In genomic region chr5:30816261-30816791, GRCm38 (mm10) we compare ENCODE assay signal across 9 mouse cellular contexts. TPM values are rescaled to one million over a fixed set of nuclear protein-coding genes. Genes with fewer than 3 reads are reported as not detected.
DNase-seq lines count a peak whose midpoint lies in the region; ATAC-seq and TF ChIP-seq lines count a peak whose summit lies in the region.
"Had no signal": no experiment of that assay in that cellular context is flagged by ENCODE, and none has a peak within 500 bp of the region (broad histone marks: within the 10 kb centered on the region; RNA-seq: fewer than 3 reads in every experiment).

No protein-coding gene starts in this region.

- no peaks in the 10 kb centered on the region for H3K79me2 ChIP-seq in MEL (ENCODE audit: control insufficient read depth, insufficient read depth, low read length, poor library complexity)
- H3K79me2 ChIP-seq in heart, adult 2 months (replicated peaks; ENCODE audit: control insufficient read depth, insufficient read depth, low read length), result no peaks in the 10 kb centered on the region; the same call in 1 of the 2 replicates

- intact Hi-C loops in heart, adult 2 months (cut with DNase I), result loop anchor here (2.0 kb wide), 1 partner anchor 50 kb away; no protein-coding TSS in a partner anchor
- intact Hi-C loops in left cerebral cortex, postnatal 14 days (cut with DNase I), result no loop called here

- H3K9ac ChIP-seq in MEL (ENCODE audit: control insufficient read depth, low read depth, low read length, poor library complexity, severe bottlenecking), result no peak overlapping the region
- no peak overlapping the region for H3K9ac ChIP-seq in heart, adult 2 months (ENCODE audit: low read depth, low read length)
- no peak overlapping the region for H3K9ac ChIP-seq in intestine, embryonic 15.5 days

- H3K9me3 ChIP-seq in MEL (replicated peaks; ENCODE audit: insufficient read depth, low read length), result no peaks in the 10 kb centered on the region
- H3K9me3 ChIP-seq in midbrain, embryonic 10.5 days (replicated peaks), result no peaks in the 10 kb centered on the region
- H3K9me3 ChIP-seq in intestine, embryonic 15.5 days, result no peaks in the 10 kb centered on the region

- no peak for TF ChIP-seq CTCF in MEL (IDR thresholded peaks at IDR 0.05 in 2 of 3, conservative IDR thresholded peaks at IDR 0.05 in 1 of 3; ENCODE audit: control insufficient read depth in 1 of 3, insufficient read depth in 1 of 3, low read depth in 2 of 3, low read length in 3 of 3, poor library complexity in 1 of 3, severe bottlenecking in 1 of 3)
- TF ChIP-seq CTCF in heart, adult 2 months (IDR thresholded peaks at IDR 0.05), result no peak

- no peak for TF ChIP-seq POLR2A in MEL (IDR thresholded peaks at IDR 0.05; ENCODE audit: control insufficient read depth in 1 of 2, insufficient read depth in 1 of 2, low read depth in 1 of 2, low read length in 2 of 2, poor library complexity in 1 of 2)
- TF ChIP-seq POLR2A in heart, adult 2 months (IDR thresholded peaks at IDR 0.05; ENCODE audit: insufficient read depth, low read depth, low read length), result no peak

- peak; percentile 30 for DNase-seq in adrenal gland, postnatal 10 days
- DNase-seq in adrenal gland, adult 8-10 months, result no peak
- peak; percentile 24 for DNase-seq in MEL (ENCODE audit: low read depth, low spot score)
- DNase-seq in heart, adult 2 months, result peak; percentile 50 to 55
- no peak for DNase-seq in midbrain, embryonic 10.5 days (ENCODE audit: low spot score)
- DNase-seq in left cerebral cortex, postnatal 14 days (ENCODE audit: low spot score in 2 of 2), result no peak
- DNase-seq in right cerebral cortex, postnatal 25 days, result no peak

- H3K4me1 ChIP-seq in MEL (ENCODE audit: control insufficient read depth in 1 of 2, insufficient read depth in 2 of 2, low read length in 2 of 2), result peaks cover 3 to 12% of the 10 kb centered on the region in 2 experiments; a peak in 2 of 4 replicates
- H3K4me1 ChIP-seq in heart, adult 2 months (ENCODE audit: control insufficient read depth, insufficient read depth, low read length), result peaks cover 6% of the 10 kb centered on the region
- peaks cover 37% of the 10 kb centered on the region for H3K4me1 ChIP-seq in midbrain, embryonic 10.5 days
- H3K4me1 ChIP-seq in intestine, embryonic 15.5 days (replicated peaks), result peaks cover 5% of the 10 kb centered on the region

- ATAC-seq in intestine, embryonic 15.5 days, result no peak

- H3K27me3 ChIP-seq in MEL (ENCODE audit: control insufficient read depth in 1 of 2, insufficient read depth in 2 of 2, low read length in 2 of 2), result peaks cover 36 to 55% of the 10 kb centered on the region in 2 experiments
- H3K27me3 ChIP-seq in heart, adult 2 months (ENCODE audit: control insufficient read depth, insufficient read depth, low read length), result no peaks in the 10 kb centered on the region
- H3K27me3 ChIP-seq in midbrain, embryonic 10.5 days (ENCODE audit: low read depth, poor library complexity, severe bottlenecking), result peaks cover 10% of the 10 kb centered on the region
- H3K27me3 ChIP-seq in intestine, embryonic 15.5 days (replicated peaks), result no peaks in the 10 kb centered on the region

- no peak overlapping the region for H3K4me3 ChIP-seq in MEL (ENCODE audit: control insufficient read depth in 1 of 2, insufficient read depth in 1 of 2, low read depth in 2 of 2, low read length in 2 of 2)
- H3K4me3 ChIP-seq in heart, adult 2 months, result no peak overlapping the region
- peak overlapping the region; percentile 92 for H3K4me3 ChIP-seq in midbrain, embryonic 10.5 days
- no peak overlapping the region for H3K4me3 ChIP-seq in intestine, embryonic 15.5 days (replicated peaks)

- no peak overlapping the region for H3K27ac ChIP-seq in MEL (ENCODE audit: control insufficient read depth, low read depth, low read length)
- H3K27ac ChIP-seq in heart, adult 2 months, result no peak overlapping the region
- no peak overlapping the region for H3K27ac ChIP-seq in midbrain, embryonic 10.5 days (replicated peaks)
- H3K27ac ChIP-seq in intestine, embryonic 15.5 days, result no peak overlapping the region
- H3K27ac ChIP-seq: kidney, postnatal 0 days had no signal

- TF ChIP-seq EP300 in MEL (IDR thresholded peaks at IDR 0.05; ENCODE audit: low read depth in 1 of 2, low read length in 2 of 2), result no peak
- TF ChIP-seq EP300 in heart, adult 2 months (IDR thresholded peaks at IDR 0.05; ENCODE audit: insufficient read depth, low read depth, low read length), result no peak

- TF ChIP-seq RAD21 in MEL (IDR thresholded peaks at IDR 0.05; ENCODE audit: low read depth, low read length), result no peak

- H3K36me3 ChIP-seq in MEL (ENCODE audit: control insufficient read depth in 1 of 2, insufficient read depth in 2 of 2, low read length in 2 of 2), result no peaks in the 10 kb centered on the region
- H3K36me3 ChIP-seq in heart, adult 2 months (ENCODE audit: control insufficient read depth, insufficient read depth, low read length), result no peaks in the 10 kb centered on the region
- peaks cover 6% of the 10 kb centered on the region for H3K36me3 ChIP-seq in midbrain, embryonic 10.5 days
- no peaks in the 10 kb centered on the region for H3K36me3 ChIP-seq in intestine, embryonic 15.5 days

- 36% methylated on average over 8 of the region's 8 CpGs for WGBS in heart, adult 2 months
- 84% methylated on average over 8 of the region's 8 CpGs for WGBS in midbrain, embryonic 10.5 days
- 51% methylated on average over 8 of the region's 8 CpGs for WGBS in intestine, embryonic 15.5 days

- no peak overlapping the region for H3K4me2 ChIP-seq in intestine, embryonic 15.5 days (replicated peaks)

TF ChIP-seq in MEL, 35 proteins besides CTCF, POLR2A, EP300 and RAD21:
- TF ChIP-seq POLR2AphosphoS5 (IDR thresholded peaks at IDR 0.05; ENCODE audit: borderline replicate concordance, low read depth, low read length) (no peak), ZNF384 (IDR thresholded peaks at IDR 0.05; ENCODE audit: low read depth, low read length) (no peak), NRF1 (IDR thresholded peaks at IDR 0.05; ENCODE audit: insufficient read depth, low read depth, low read length, poor library complexity, severe bottlenecking) (no peak)

RNA-seq across cellular contexts. Expression of gene Mapre3, which starts 1.9 kb away (rescaled TPM):
- 10 to 100 TPM; 35.9 to 47.4 TPM for total RNA-seq in adrenal gland, postnatal 10 days (2021)
- 10 to 100 TPM; 75.9 to 93.2 (median 85.2) TPM for total RNA-seq in adrenal gland, adult 8-10 months (2022)
- total RNA-seq in MEL (2012; rRNA removed), result 0.04 TPM in 1 of 2 replicates, not detected in the other
- polyA plus RNA-seq in MEL (2012; ENCODE audit: insufficient read depth in 1 of 2, insufficient read length in 2 of 2, low read depth in 1 of 2, low replicate concordance in 2 of 2, missing spikeins in 1 of 2), result under 1 TPM in 1 of 2 experiments, not detected in 1; 0.81 TPM
- total RNA-seq in heart, adult 2 months (2021), result 10 to 100 TPM; 36.5 to 38.2 TPM
- 49.1 and 52.8 TPM in 2 replicates for polyA plus RNA-seq in heart, adult 2 months (2012; rRNA removed)
- polyA plus RNA-seq in midbrain, embryonic 10.5 days (2016; fragmentation: Nextera tagmentation; extraction: Ambion mirVana), result 22.9 and 38.2 TPM in 2 replicates
- polyA plus RNA-seq in intestine, embryonic 15.5 days (2015; fragmentation: Nextera tagmentation; extraction: Ambion mirVana), result 17.4 and 17.5 TPM in 2 replicates
- total RNA-seq in left cerebral cortex, postnatal 14 days (2021), result 100 to 1,000 TPM; 214 to 218 TPM

RNA-seq across cellular contexts. Expression of gene Tmem214, which starts 51.5 kb away (rescaled TPM):
- 10 to 100 TPM; 49.4 to 50.4 TPM for total RNA-seq in adrenal gland, postnatal 10 days (2021)
- 10 to 100 TPM; 55.5 to 66.8 (median 59.6) TPM for total RNA-seq in adrenal gland, adult 8-10 months (2022)
- 41.3 and 50.5 TPM in 2 replicates for total RNA-seq in MEL (2012; rRNA removed)
- polyA plus RNA-seq in MEL (2012; ENCODE audit: insufficient read depth in 1 of 2, insufficient read length in 2 of 2, low read depth in 1 of 2, low replicate concordance in 2 of 2, missing spikeins in 1 of 2), result 100 to 1,000 TPM; 101 to 170 TPM
- total RNA-seq in heart, adult 2 months (2021), result 10 to 100 TPM; 34.7 to 37.5 TPM
- polyA plus RNA-seq in heart, adult 2 months (2012; rRNA removed), result 55.3 and 55.7 TPM in 2 replicates
- 63.3 and 63.6 TPM in 2 replicates for polyA plus RNA-seq in midbrain, embryonic 10.5 days (2016; fragmentation: Nextera tagmentation; extraction: Ambion mirVana)
- polyA plus RNA-seq in intestine, embryonic 15.5 days (2015; fragmentation: Nextera tagmentation; extraction: Ambion mirVana), result 72.3 and 76.3 TPM in 2 replicates
- 10 to 100 TPM; 69.1 to 69.4 TPM for total RNA-seq in left cerebral cortex, postnatal 14 days (2021)

Comparison
In these comparisons a context has a peak if more than half of its experiments do, and no peak if none do; other contexts are left out.
1. DNase-seq: peak in adrenal gland, postnatal 10 days (single experiment), MEL (single experiment) and heart, adult 2 months (2 of 2); none in adrenal gland, adult 8-10 months (single experiment), midbrain, embryonic 10.5 days (single experiment), left cerebral cortex, postnatal 14 days (0 of 2) and right cerebral cortex, postnatal 25 days (single experiment).
2. RNA of gene Mapre3, which starts 1.9 kb away (total RNA-seq): 214 to 218 TPM in left cerebral cortex, postnatal 14 days, 75.9 to 93.2 TPM in adrenal gland, adult 8-10 months, 35.9 to 47.4 TPM in adrenal gland, postnatal 10 days and 36.5 to 38.2 TPM in heart, adult 2 months; 0.04 TPM in MEL; every median in the first group is over 10 times any median in the second.